Mouse (Mus musculus): ENCODE data around the gene Olfr1417. TPM values are rescaled to one million over a fixed set of nuclear protein-coding genes. Genes with fewer than 3 reads are reported as not detected.

The Olfr1417 gene
- polyA plus RNA-seq, 1 experiment from 2014 or later: not detected

Other genes starting within 250 kb of the Olfr1417 start
- 1.4 and 2.8 TPM in 2 replicates for gene Ms4a6d, start 234.4 kb downstream of the Olfr1417 start, polyA plus RNA-seq (2016; fragmentation: Nextera tagmentation; extraction: Ambion mirVana)
- gene Ms4a2, start 215.5 kb downstream of the Olfr1417 start, polyA plus RNA-seq (2016; fragmentation: Nextera tagmentation; extraction: Ambion mirVana): not detected in 2 replicates
- gene Ms4a3, start 198.4 kb downstream of the Olfr1417 start, polyA plus RNA-seq (2016; fragmentation: Nextera tagmentation; extraction: Ambion mirVana): not detected in 2 replicates
- gene Oosp2, start 178.7 kb downstream of the Olfr1417 start, polyA plus RNA-seq (2016; fragmentation: Nextera tagmentation; extraction: Ambion mirVana): not detected in 2 replicates
- not detected in 2 replicates for gene Oosp1, start 148.1 kb downstream of the Olfr1417 start, polyA plus RNA-seq (2016; fragmentation: Nextera tagmentation; extraction: Ambion mirVana)
- not detected in 2 replicates for gene Oosp3, start 142.2 kb downstream of the Olfr1417 start, polyA plus RNA-seq (2016; fragmentation: Nextera tagmentation; extraction: Ambion mirVana)
- gene Gif, start 91.7 kb downstream of the Olfr1417 start, polyA plus RNA-seq (2016; fragmentation: Nextera tagmentation; extraction: Ambion mirVana): not detected in 2 replicates
- 49.1 and 55.1 TPM in 2 replicates for gene Mrpl16, start 68.8 kb downstream of the Olfr1417 start, polyA plus RNA-seq (2016; fragmentation: Nextera tagmentation; extraction: Ambion mirVana)
- 5.8 and 8.7 TPM in 2 replicates for gene Stx3, start 19.8 kb downstream of the Olfr1417 start, polyA plus RNA-seq (2016; fragmentation: Nextera tagmentation; extraction: Ambion mirVana)
- gene Olfr1418, start 21.8 kb upstream of the Olfr1417 start, polyA plus RNA-seq (2016; fragmentation: Nextera tagmentation; extraction: Ambion mirVana): not detected in 2 replicates
- gene Olfr1419, start 35.9 kb upstream of the Olfr1417 start, polyA plus RNA-seq (2016; fragmentation: Nextera tagmentation; extraction: Ambion mirVana): not detected in 2 replicates
- 0.07 TPM in 1 of 2 replicates, not detected in the other for gene Olfr1420, start 47.3 kb upstream of the Olfr1417 start, polyA plus RNA-seq (2016; fragmentation: Nextera tagmentation; extraction: Ambion mirVana)
- 22.2 and 23.7 TPM in 2 replicates for gene Patl1, start 73.2 kb upstream of the Olfr1417 start, polyA plus RNA-seq (2016; fragmentation: Nextera tagmentation; extraction: Ambion mirVana)
- gene Osbp, start 126.7 kb upstream of the Olfr1417 start, polyA plus RNA-seq (2016; fragmentation: Nextera tagmentation; extraction: Ambion mirVana): 2.9 and 3.1 TPM in 2 replicates
- 0.03 and 0.04 TPM in 2 replicates for gene Olfr1423, start 202.1 kb upstream of the Olfr1417 start, polyA plus RNA-seq (2016; fragmentation: Nextera tagmentation; extraction: Ambion mirVana)
- gene Olfr1424, start 223.5 kb upstream of the Olfr1417 start, polyA plus RNA-seq (2016; fragmentation: Nextera tagmentation; extraction: Ambion mirVana): not detected in 2 replicates
- gene Olfr1425, start 238.5 kb upstream of the Olfr1417 start, polyA plus RNA-seq (2016; fragmentation: Nextera tagmentation; extraction: Ambion mirVana): not detected in 2 replicates

All from hindbrain, embryonic 10.5 days (tissue).